Mouse (Mus musculus) heart, adult 10 weeks (tissue): ENCODE results near the gene Izumo3. TPM values are rescaled to one million over a fixed set of nuclear protein-coding genes. Genes with fewer than 3 reads are reported as not detected.

Source experiments
- polyA plus RNA-seq: library from polyadenylated mRNA; stranded (reverse); fragments of 350-450 nt; fragmentation: Illumina TruSeq; extraction: RNeasy Lipid Tissue Mini Kit (QIAGEN cat#74804); gene quantifications from one replicate; pipeline ENCODE4 v1.2.3, GENCODE M21; 2014; ENCODE audit warnings: low read depth, low replicate concordance

Gene Izumo3
- polyA plus RNA-seq = not detected

DNA sequence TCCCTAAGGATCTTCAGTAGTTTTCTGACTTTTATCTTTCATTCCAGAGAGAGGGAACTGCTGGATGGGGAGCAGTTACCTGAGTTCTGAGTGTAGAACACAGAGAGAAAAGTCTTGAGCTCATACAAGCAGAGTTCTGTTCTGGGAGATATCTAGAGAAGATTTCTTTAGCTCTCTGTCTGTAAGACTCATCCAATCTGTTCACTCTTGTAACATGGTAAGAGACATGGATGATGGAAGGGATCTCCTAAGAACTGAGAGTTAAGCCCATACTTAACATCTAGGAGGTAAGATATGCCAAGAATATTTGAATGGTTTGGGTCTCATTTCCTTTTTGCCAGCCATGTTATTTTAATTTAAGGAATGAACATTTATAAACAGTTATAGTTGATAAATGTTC is at the start of gene Izumo3:
Gene Izumo3 (minus strand): TSS at position 101 of the 400 bp plus-strand sequence.

DNA sequence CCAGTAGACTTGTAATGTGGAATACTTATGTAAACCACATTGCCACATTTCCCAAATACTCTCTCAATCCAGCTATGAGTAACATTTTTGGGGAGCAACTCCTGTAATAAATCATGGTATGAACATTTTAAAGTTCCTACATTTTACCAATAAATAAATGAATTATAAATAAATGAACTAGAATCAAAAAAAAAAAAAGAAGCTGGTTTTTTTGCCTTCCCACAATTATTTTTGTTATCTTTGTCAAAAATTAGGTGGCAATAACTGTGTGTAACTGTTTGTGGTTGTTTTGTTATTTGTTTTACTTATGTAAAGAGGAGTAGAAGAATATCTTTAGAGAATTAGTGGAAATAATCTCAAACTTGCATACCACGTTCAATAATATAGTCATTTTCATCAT is 44.6 kb upstream of the Izumo3 start, which contains the start of gene Gm12666:
Gene Gm12666 (minus strand): TSS at position 101 of the 400 bp plus-strand sequence.

Other genes starting within 250 kb of the Izumo3 start
- gene Gm12666, start 44.5 kb upstream of the Izumo3 start, polyA plus RNA-seq = not detected